In genomic region chr11:96270996-96271540, GRCm38 (mm10) we compare ENCODE assay signal across 8 mouse cellular contexts. TPM values are rescaled to one million over a fixed set of nuclear protein-coding genes. Genes with fewer than 3 reads are reported as not detected.
DNase-seq lines count a peak whose midpoint lies in the region; ATAC-seq and TF ChIP-seq lines count a peak whose summit lies in the region.
"Had no signal": no experiment of that assay in that cellular context is flagged by ENCODE, and none has a peak within 500 bp of the region (broad histone marks: within the 10 kb centered on the region; RNA-seq: fewer than 3 reads in every experiment).

TSS of gene Hoxb9 (plus strand) at chr11:96271457.

- H3K36me3 ChIP-seq in neural tube, embryonic 11.5 days (ENCODE audit: control insufficient read depth, insufficient read depth, low read length): no peaks in the 10 kb centered on the region
- H3K36me3 ChIP-seq in limb, embryonic 10.5 days: no peaks in the 10 kb centered on the region

- TF ChIP-seq POLR2A in embryonic fibroblast, embryonic 13.5 days (IDR thresholded peaks at IDR 0.05; ENCODE audit: low read depth, low read length): peak; percentile 3; the same call in 1 of the 2 replicates

- TF ChIP-seq CTCF in embryonic fibroblast, embryonic 13.5 days (IDR thresholded peaks at IDR 0.05; ENCODE audit: borderline replicate concordance, insufficient read depth, low read length): no peak

- H3K4me1 ChIP-seq in neural tube, embryonic 11.5 days (ENCODE audit: control insufficient read depth, insufficient read depth, low read length): peaks cover 31% of the 10 kb centered on the region
- no peaks in the 10 kb centered on the region for H3K4me1 ChIP-seq in embryonic fibroblast, embryonic 13.5 days (ENCODE audit: control insufficient read depth, insufficient read depth, low read length)
- peaks cover 48% of the 10 kb centered on the region for H3K4me1 ChIP-seq in limb, embryonic 10.5 days

- peak within 1 kb of the TSS; percentile 100 for H3K27ac ChIP-seq in neural tube, embryonic 11.5 days (ENCODE audit: low read depth, low read length)
- peak within 1 kb of the TSS; percentile 90 for H3K27ac ChIP-seq in embryonic fibroblast, embryonic 13.5 days (ENCODE audit: insufficient read depth, low read length)
- H3K27ac ChIP-seq in limb, embryonic 10.5 days: peak within 1 kb of the TSS; percentile 76

- peak within 1 kb of the TSS; percentile 100 for H3K9ac ChIP-seq in neural tube, embryonic 11.5 days (ENCODE audit: low read length)

- ATAC-seq in neural tube, embryonic 11.5 days (ENCODE audit: insufficient read depth, low FRiP score, low TSS enrichment): peak; percentile 86

- H3K4me2 ChIP-seq in neural tube, embryonic 11.5 days (ENCODE audit: low read depth): peak within 1 kb of the TSS; percentile 100

- peak; percentile 86 for DNase-seq in neural tube, embryonic 11.5 days (ENCODE audit: low spot score)
- no peak for DNase-seq in neural tube, embryonic 10.5 days (ENCODE audit: extremely low spot score, low spot score)
- DNase-seq in limb, embryonic 10.5 days (ENCODE audit: low spot score): peak; percentile 67
- DNase-seq in urinary bladder, postnatal 25 days (ENCODE audit: low spot score): no peak
- no peak for DNase-seq in right cerebral cortex, postnatal 25 days
- no peak for DNase-seq in spleen, adult 12 weeks (ENCODE audit: low spot score)
- DNase-seq: cerebellum, adult 11 months had no signal

- H3K9me3 ChIP-seq in neural tube, embryonic 11.5 days (ENCODE audit: control insufficient read depth, low read length): no peaks in the 10 kb centered on the region
- H3K9me3 ChIP-seq in limb, embryonic 10.5 days (replicated peaks): no peaks in the 10 kb centered on the region

- under 1% methylated on average over 40 of the region's 40 CpGs for WGBS in neural tube, embryonic 11.5 days
- WGBS in limb, embryonic 10.5 days: under 1% methylated on average over 40 of the region's 40 CpGs

- H3K27me3 ChIP-seq in neural tube, embryonic 11.5 days (ENCODE audit: control insufficient read depth, insufficient read depth, low read length): peaks cover 2% of the 10 kb centered on the region
- peaks cover 100% of the 10 kb centered on the region for H3K27me3 ChIP-seq in limb, embryonic 10.5 days (ENCODE audit: low read depth, poor library complexity, severe bottlenecking)

- H3K4me3 ChIP-seq in neural tube, embryonic 11.5 days (ENCODE audit: low read depth, low read length): peak within 1 kb of the TSS; percentile 96
- peak within 1 kb of the TSS; percentile 66 for H3K4me3 ChIP-seq in embryonic fibroblast, embryonic 13.5 days (ENCODE audit: insufficient read depth, low read length)
- peak within 1 kb of the TSS; percentile 50 for H3K4me3 ChIP-seq in limb, embryonic 10.5 days

RNA-seq across cellular contexts. Expression of gene Hoxb9, which starts in this region (rescaled TPM):
- 60.7 and 67.9 TPM in 2 replicates for polyA plus RNA-seq in neural tube, embryonic 11.5 days (2014; fragmentation: Nextera tagmentation; extraction: Ambion mirVana)
- 43.5 and 51.7 TPM in 2 replicates for polyA plus RNA-seq in embryonic fibroblast, embryonic 13.5 days (2011; ENCODE audit: insufficient read length, low read depth, missing spikeins)
- polyA plus RNA-seq in limb, embryonic 10.5 days (2016; fragmentation: Nextera tagmentation; extraction: Ambion mirVana): 3.4 and 3.8 TPM in 2 replicates

Comparison
In these comparisons a context has a peak if more than half of its experiments do, and no peak if none do; other contexts are left out.
1. DNase-seq: peak in neural tube, embryonic 11.5 days (single experiment) and limb, embryonic 10.5 days (single experiment); none in neural tube, embryonic 10.5 days (single experiment), urinary bladder, postnatal 25 days (single experiment), right cerebral cortex, postnatal 25 days (single experiment) and spleen, adult 12 weeks (single experiment).
2. Peak in every context shown above with its lines, with median percentiles within 50 percentile points of each other: H3K27ac ChIP-seq and H3K4me3 ChIP-seq.